Mouse (Mus musculus): ENCODE data around the gene Sash1. TPM values are rescaled to one million over a fixed set of nuclear protein-coding genes. Genes with fewer than 3 reads are reported as not detected.

Gene Sash1
- polyA plus RNA-seq, 1 experiment from 2014 or later, result 6.5 TPM

DNA sequence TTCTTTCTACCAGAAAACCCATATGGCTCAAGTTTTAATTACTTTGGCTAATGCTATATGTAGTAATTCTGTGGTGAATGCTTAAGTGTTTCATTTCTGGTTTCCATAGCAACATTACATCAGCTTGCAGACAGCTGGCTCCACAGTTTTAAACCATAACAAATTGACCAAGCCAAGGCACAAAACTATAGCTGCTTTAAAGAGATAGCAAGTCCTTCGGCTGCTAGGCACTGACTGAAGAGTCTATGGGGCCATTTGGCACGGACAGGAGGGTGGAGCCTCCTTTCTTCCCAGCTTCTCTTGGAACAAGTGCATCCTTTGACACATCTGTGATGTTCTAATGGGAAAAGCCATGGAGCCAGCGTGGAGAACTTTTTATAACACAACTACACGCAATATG, 125.3 kb downstream of the Sash1 start:
- Histone ChIP-seq H3K4me1 (peaks cover 76% of the 10 kb centered on the region), H3K4me2 (replicated peaks) (peak overlapping the region; percentile 59), H3K9ac (peak overlapping the region; percentile 19; the same call in 1 of the 2 replicates), H3K27me3 (no peaks in the 10 kb centered on the region), H3K36me3 (no peaks in the 10 kb centered on the region), H3K9me3 (no peaks in the 10 kb centered on the region), H3K27ac (peak overlapping the region; percentile 72; the same call in 1 of the 2 replicates), H3K4me3 (peak overlapping the region; percentile 35)
- 31% methylated on average over 4 of the region's 4 CpGs for WGBS
- peak; percentile 73 for ATAC-seq (ENCODE audit: low FRiP score, low read depth)

DNA sequence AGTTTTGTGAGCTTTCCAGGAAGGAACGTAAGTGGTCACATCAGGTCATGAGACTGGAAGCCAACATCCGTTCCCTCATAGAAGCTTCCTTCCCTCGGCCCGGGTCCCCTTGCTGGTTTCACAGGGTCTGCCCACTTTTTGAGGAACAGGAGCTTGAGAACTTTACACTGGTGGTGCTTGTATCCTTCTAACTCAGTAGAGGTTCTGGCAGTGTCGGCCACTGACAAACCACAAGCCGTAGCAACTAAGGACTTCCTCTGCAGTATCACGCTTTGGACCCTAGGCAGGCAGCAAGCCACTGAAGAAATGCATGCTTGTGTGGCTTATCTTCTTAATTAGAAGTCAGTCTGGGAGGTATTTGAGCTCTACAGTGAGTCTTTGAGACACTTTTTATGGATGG, 126.6 kb downstream of the Sash1 start:
- WGBS, result 89% methylated on average over 7 of the region's 7 CpGs
- Histone ChIP-seq H3K27me3 (no peaks in the 10 kb centered on the region), H3K4me2 (replicated peaks) (no peak overlapping the region), H3K27ac (no peak overlapping the region), H3K9ac (no peak overlapping the region), H3K4me3 (no peak overlapping the region), H3K9me3 (no peaks in the 10 kb centered on the region), H3K36me3 (peaks cover 1% of the 10 kb centered on the region), H3K4me1 (peaks cover 73% of the 10 kb centered on the region)
- no peak for ATAC-seq (ENCODE audit: low FRiP score, low read depth)

DNA sequence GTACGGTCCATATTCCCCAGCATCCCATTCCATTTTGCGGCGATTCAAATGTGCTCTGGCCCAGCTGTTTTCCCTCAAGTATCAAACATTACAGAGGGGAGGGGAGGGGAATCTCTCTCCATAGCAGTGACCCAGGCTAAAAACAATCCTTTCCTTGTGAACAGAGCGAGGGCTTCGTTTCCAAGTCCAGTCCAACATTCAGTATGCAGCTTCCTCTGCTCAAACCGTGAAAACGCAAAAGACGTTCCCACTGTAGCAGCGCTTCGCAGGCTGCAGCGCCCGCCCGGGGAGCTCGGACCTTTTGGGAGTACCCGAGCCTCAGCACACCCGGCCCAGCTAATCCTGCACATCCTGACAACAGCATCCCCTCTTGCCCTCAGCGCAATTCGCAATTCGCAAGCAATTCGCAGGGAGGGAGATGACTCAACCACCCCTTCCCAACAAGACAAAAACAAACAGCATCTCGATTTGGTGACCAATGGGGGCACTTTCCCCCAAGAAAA, 128.4 kb downstream of the Sash1 start:
- Histone ChIP-seq H3K9ac (peak overlapping the region; percentile 26; the same call in 1 of the 2 replicates), H3K4me2 (replicated peaks) (peak overlapping the region; percentile 54), H3K4me3 (peak overlapping the region; percentile 20), H3K36me3 (peaks cover 14% of the 10 kb centered on the region), H3K9me3 (no peaks in the 10 kb centered on the region), H3K27me3 (no peaks in the 10 kb centered on the region), H3K4me1 (peaks cover 73% of the 10 kb centered on the region), H3K27ac (peak overlapping the region; percentile 63; the same call in 1 of the 2 replicates)
- ATAC-seq (ENCODE audit: low FRiP score, low read depth), result peak; percentile 16; the same call in 1 of the 2 replicates
- 19% methylated on average over 21 of the region's 21 CpGs for WGBS

DNA sequence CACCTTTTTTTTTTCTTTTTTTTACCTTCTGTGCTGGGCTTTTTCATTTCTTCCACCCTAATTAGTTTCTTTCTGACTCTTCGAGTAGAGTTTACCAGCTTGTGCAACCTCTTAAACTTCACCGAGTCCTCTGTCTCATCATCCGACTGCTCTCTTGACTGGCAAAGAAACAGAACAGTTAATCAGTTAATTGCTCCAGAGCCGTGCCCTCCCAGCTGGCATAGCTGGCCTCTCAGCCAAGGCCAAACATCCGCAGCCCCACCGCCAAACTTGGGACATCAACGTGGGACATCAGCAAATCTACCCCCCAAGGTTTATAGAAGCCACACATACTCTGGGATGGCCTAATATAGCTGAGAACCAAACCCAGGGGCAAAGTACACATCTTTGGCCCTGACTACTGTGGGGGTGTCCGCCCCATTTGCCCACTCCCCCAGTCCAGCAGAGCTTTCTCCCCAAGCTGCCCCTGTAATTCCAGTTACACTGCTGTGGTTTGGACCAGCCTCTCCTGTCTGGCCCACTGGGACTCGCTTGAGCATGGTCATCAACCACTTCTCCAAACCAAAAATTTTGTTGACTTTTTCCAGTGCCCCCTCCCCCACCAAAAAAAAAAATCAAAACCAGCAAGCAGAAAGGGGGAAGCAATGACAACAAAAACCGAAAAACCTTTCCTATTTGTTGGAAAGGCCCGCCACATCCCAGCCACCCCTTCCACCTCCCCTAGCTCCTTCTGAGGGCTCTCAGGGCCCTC, 129.1 kb downstream of the Sash1 start:
- 61% methylated on average over 11 of the region's 11 CpGs for WGBS
- H3K4me3 ChIP-seq, result peak overlapping the region; percentile 20

DNA sequence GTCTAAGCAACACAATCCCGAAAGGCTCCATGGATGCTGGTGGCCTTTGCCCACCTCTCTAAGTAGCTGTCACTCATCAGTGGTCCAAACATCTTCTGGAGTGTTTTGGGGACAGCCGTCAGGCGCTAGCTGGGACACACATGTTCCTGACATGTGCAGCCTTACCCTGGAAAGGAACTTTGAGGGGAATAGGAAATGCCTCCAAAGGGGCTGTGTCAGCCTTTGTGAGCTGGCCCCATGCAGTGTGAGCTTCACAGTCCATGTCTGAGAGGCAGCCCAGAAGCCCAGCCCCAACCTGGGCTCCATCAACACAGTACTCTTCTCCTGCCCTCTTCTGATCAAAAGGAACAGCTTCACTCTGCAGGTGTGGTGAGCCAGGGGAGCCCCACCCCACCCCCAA, 132.5 kb downstream of the Sash1 start:
- no peak overlapping the region for H3K27ac ChIP-seq
- H3K27me3 ChIP-seq, result no peaks in the 10 kb centered on the region
- H3K4me3 ChIP-seq, result no peak overlapping the region
- H3K36me3 ChIP-seq, result peaks cover 32% of the 10 kb centered on the region
- no peak overlapping the region for H3K4me2 ChIP-seq (replicated peaks)
- no peaks in the 10 kb centered on the region for H3K9me3 ChIP-seq
- peaks cover 41% of the 10 kb centered on the region for H3K4me1 ChIP-seq
- no peak overlapping the region for H3K9ac ChIP-seq
- WGBS, result 86% methylated on average over 3 of the region's 3 CpGs
- ATAC-seq (ENCODE audit: low FRiP score, low read depth), result no peak

More for the DNA sequence above, 129.1 kb downstream of the Sash1 start:
- Histone ChIP-seq H3K9me3 (no peaks in the 10 kb centered on the region), H3K9ac (no peak overlapping the region), H3K27me3 (no peaks in the 10 kb centered on the region), H3K27ac (peak overlapping the region; percentile 63; the same call in 1 of the 2 replicates), H3K36me3 (peaks cover 14% of the 10 kb centered on the region), H3K4me1 (peaks cover 69% of the 10 kb centered on the region), H3K4me2 (replicated peaks) (peak overlapping the region; percentile 54)
- ATAC-seq (ENCODE audit: low FRiP score, low read depth), result no peak

DNA sequence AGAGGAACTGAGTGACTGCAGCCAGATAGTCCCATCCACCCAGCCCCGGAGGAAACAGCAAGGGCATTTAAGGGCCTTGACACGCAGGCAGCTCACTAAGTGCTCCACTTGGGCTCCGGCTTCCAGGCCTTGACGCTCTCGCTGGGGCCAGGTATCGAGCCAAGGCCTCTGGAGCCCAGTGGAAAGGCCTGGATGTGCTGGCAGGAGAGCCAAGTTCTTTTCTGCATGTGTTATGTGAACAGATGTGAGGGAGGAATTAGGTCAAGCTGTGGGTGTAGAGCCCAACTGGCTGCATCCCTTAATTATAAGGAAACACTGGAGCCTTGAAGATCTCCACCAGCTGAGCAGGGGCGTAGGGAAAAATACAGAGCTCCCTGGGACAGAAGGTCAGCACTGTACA, 133.4 kb downstream of the Sash1 start:
- Histone ChIP-seq H3K27me3 (no peaks in the 10 kb centered on the region), H3K9me3 (no peaks in the 10 kb centered on the region), H3K36me3 (peaks cover 32% of the 10 kb centered on the region), H3K4me2 (replicated peaks) (no peak overlapping the region), H3K4me3 (no peak overlapping the region), H3K27ac (peak overlapping the region; percentile 44; the same call in 1 of the 2 replicates), H3K9ac (no peak overlapping the region), H3K4me1 (peaks cover 41% of the 10 kb centered on the region)
- ATAC-seq (ENCODE audit: low FRiP score, low read depth), result no peak
- WGBS, result 61% methylated on average over 7 of the region's 7 CpGs

DNA sequence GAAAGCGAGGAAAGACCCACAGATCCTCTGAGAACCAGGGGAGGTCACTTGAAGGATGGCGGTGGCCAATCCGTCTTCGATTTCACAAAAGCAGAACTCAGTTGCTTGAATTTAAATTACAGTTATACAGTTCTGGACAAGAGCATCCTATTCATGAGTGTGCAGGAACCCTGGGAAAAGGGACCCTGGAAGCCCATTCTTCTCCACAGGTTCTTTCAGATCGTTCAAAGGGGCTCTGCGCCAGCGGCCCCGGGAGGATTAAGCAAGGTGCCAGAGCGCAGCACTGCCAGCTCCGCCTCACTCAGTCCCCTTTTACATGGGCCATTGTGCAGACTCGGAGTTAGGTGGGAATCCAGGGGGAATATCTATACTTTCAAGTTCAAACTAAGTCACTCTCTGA, 136.3 kb downstream of the Sash1 start:
- no peak overlapping the region for H3K27ac ChIP-seq
- H3K4me2 ChIP-seq (replicated peaks), result no peak overlapping the region
- peaks cover 40% of the 10 kb centered on the region for H3K36me3 ChIP-seq
- no peak overlapping the region for H3K9ac ChIP-seq
- peaks cover 46% of the 10 kb centered on the region for H3K4me1 ChIP-seq
- ATAC-seq (ENCODE audit: low FRiP score, low read depth), result no peak
- no peak overlapping the region for H3K4me3 ChIP-seq
- no peaks in the 10 kb centered on the region for H3K9me3 ChIP-seq
- no peaks in the 10 kb centered on the region for H3K27me3 ChIP-seq
- 89% methylated on average over 11 of the region's 11 CpGs for WGBS

DNA sequence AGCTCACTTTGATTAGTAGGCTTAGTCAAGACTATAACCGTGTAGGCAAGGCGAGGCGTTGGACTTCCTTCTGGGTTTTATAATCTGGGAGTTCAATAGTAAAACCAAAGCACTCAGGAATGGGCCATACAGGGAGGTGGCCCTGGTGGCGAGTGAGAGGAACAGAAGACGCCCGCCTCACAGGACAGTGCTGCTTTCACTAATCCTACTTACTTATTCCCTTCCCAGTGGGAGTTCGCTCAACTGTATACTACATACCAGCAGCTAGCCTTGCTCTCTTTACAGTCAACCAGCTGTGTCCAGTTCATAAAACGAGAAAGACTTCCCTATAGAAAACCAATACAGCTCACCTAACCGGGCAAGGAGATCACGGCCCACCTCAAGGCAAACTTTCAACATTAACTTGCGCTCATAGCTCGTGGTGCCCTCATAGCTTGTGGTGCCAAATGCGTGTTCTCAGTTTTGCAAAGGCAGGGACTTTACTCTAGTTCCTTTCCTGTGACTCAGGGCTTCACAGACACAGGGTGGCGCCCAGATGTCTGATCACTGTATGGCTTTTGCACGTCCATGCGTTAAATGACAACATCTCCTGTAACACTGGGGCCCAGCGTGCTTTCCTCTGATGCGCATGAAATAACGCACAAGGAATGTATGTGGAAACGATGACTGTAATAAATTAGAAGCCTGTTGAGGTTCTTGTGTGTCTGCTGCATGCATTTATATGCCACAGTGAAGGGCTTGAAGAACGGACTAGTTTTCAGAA, 138.2 kb downstream of the Sash1 start:
- peaks cover 36% of the 10 kb centered on the region for H3K4me1 ChIP-seq
- no peak overlapping the region for H3K9ac ChIP-seq
- no peak overlapping the region for H3K4me3 ChIP-seq
- 0 out of 2 replicates have a peak overlapping the region, but pooled peaks have one; percentile 33 for H3K27ac ChIP-seq
- no peak overlapping the region for H3K4me2 ChIP-seq (replicated peaks)
- peaks cover 32% of the 10 kb centered on the region for H3K36me3 ChIP-seq
- WGBS, result 61% methylated on average over 21 of the region's 21 CpGs
- 0 out of 2 replicates have a peak, but pooled peaks have one; percentile 38 for ATAC-seq (ENCODE audit: low FRiP score, low read depth)
- H3K27me3 ChIP-seq, result no peaks in the 10 kb centered on the region
- H3K9me3 ChIP-seq, result no peaks in the 10 kb centered on the region

DNA sequence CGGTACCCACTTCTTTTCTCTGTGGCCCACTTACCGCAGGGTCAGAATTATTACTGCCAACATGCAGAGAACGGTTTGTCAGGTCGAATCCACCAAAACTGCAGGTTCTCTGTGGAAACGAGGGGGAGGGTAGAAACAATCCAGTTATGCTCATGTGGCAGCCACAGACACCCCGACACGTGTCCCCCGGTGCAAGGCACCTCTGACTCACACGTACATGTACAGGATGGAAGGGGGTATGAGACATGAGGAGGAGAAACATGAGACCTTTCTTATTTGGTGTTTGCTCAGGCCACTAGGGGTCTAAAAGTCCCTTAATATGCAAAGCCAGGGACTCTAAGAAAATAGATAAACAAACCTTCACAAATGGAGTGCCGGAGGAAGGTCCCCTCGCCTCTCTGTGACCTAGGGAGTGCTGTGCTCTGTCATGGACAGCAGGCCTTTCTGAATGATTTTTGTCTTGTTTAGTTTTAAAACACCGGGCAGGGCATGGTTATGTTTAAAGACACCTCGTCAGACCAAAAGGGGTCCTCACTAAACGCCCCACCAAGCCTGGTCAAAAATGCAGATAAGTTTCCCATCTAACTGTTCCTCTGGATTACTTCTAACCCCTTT, 139.7 kb downstream of the Sash1 start:
- no peak overlapping the region for H3K27ac ChIP-seq

DNA sequence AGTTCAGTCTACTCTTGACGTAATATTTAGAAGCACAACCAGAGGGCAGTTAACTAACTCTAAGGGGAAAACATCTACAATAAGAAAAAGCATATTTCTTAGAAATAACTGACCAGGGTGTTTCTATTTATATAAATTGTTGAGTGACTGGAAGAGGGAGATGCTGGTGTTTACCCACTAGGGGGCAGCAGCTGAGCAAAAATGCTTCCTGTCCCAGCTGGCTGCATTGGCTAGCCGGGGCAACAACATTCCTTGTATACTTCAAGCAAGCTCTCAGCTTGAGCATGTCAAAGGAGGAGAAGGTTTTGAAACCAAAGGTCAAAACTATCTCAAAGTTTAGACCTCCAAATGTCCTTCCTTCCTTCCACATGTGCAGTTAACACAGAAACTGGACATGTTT, 143.0 kb downstream of the Sash1 start:
- H3K4me2 ChIP-seq (replicated peaks), result no peak overlapping the region
- H3K9ac ChIP-seq, result no peak overlapping the region
- no peak overlapping the region for H3K27ac ChIP-seq
- H3K36me3 ChIP-seq, result peaks cover 60% of the 10 kb centered on the region
- WGBS, result 48% methylated on average over 2 of the region's 2 CpGs
- H3K9me3 ChIP-seq, result no peaks in the 10 kb centered on the region
- no peak for ATAC-seq (ENCODE audit: low FRiP score, low read depth)
- H3K27me3 ChIP-seq, result no peaks in the 10 kb centered on the region
- H3K4me1 ChIP-seq, result peaks cover 25% of the 10 kb centered on the region
- H3K4me3 ChIP-seq, result no peak overlapping the region

More for the DNA sequence above, 139.7 kb downstream of the Sash1 start:
- WGBS, result 68% methylated on average over 14 of the region's 14 CpGs
- ATAC-seq (ENCODE audit: low FRiP score, low read depth), result no peak
- Histone ChIP-seq H3K4me2 (replicated peaks) (no peak overlapping the region), H3K9ac (no peak overlapping the region), H3K27me3 (no peaks in the 10 kb centered on the region), H3K4me3 (no peak overlapping the region), H3K9me3 (no peaks in the 10 kb centered on the region), H3K4me1 (peaks cover 31% of the 10 kb centered on the region), H3K36me3 (peaks cover 42% of the 10 kb centered on the region)

DNA sequence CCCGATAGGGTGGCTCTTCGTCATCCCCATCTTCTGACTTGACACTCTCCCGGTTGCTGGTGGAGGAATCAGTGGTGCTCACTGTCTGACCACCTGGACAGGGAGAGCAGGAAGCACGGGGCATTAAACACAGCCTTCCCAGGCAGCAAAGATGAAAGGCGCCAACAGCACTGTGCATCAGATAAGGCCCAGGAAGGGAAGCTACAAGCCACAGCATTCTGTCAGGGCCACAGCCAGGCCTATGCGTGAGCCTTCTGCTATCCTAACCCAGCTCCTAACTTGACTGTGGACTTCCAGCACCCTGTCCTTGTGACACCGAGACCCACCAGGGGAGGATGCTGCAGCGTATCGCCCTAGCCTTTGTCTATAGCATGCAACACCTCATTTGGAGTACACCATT, 144.4 kb downstream of the Sash1 start:
- Histone ChIP-seq H3K4me1 (peaks cover 16% of the 10 kb centered on the region), H3K4me3 (no peak overlapping the region), H3K27ac (no peak overlapping the region), H3K9ac (no peak overlapping the region), H3K27me3 (no peaks in the 10 kb centered on the region), H3K4me2 (replicated peaks) (no peak overlapping the region), H3K36me3 (peaks cover 74% of the 10 kb centered on the region), H3K9me3 (no peaks in the 10 kb centered on the region)
- 89% methylated on average over 9 of the region's 9 CpGs for WGBS
- ATAC-seq (ENCODE audit: low FRiP score, low read depth), result no peak

DNA sequence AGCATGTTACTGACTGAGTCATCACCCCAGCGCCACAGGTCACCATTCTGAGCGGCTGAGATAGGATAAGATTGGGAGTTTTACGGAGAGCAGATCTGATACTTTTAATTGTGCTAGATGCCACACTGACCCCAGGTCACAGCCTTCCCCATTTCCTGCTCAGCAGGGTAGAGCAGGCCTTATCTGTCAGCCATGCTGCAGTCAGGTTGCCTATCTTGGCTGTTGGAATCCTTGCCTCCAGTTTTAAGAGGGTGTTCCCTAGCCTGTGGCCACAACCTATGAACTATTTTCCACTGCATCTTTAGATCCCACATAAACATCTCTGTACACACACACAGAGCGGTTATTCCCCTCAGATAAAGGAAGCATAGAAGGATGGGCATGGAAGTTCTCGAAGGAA, 145.1 kb downstream of the Sash1 start:
- H3K4me3 ChIP-seq, result no peak overlapping the region
- peaks cover 78% of the 10 kb centered on the region for H3K36me3 ChIP-seq
- H3K9me3 ChIP-seq, result no peaks in the 10 kb centered on the region
- WGBS, result 91% methylated on average over 5 of the region's 5 CpGs
- no peaks in the 10 kb centered on the region for H3K27me3 ChIP-seq
- no peak overlapping the region for H3K9ac ChIP-seq
- peaks cover 11% of the 10 kb centered on the region; the same call in 1 of the 2 replicates for H3K4me1 ChIP-seq
- no peak for ATAC-seq (ENCODE audit: low FRiP score, low read depth)
- H3K4me2 ChIP-seq (replicated peaks), result no peak overlapping the region
- H3K27ac ChIP-seq, result no peak overlapping the region

All from limb, embryonic 13.5 days (tissue).